Mouse (Mus musculus) heart, adult 2 months (tissue): ENCODE data around the gene Olfr1359. TPM values are rescaled to one million over a fixed set of nuclear protein-coding genes. Genes with fewer than 3 reads are reported as not detected.
A peak's percentile ranks its signal among the peaks of the same experiment; 100 is the strongest.
"Not testable (repeated sequence)": the region's sequence is repeated elsewhere in the genome, so short reads cannot be mapped to it uniquely, and the experiment has no call there.

ENCODE experiments used
- DNase-seq, 2 experiments: peaks; one replicate each; pipeline ENCODE4 v3.0.0; 2021
- H3K27ac ChIP-seq: fragments of 200-600 bp; 2 replicates; pipeline ENCODE4 v1.8.1; 2022
- H3K27me3 ChIP-seq: fragments of 200-500 bp; 2 replicates; pipeline ENCODE4 v1.6.1; 2012; ENCODE audit warnings: mild to moderate bottlenecking, low read length, inconsistent platforms, mixed read lengths; ENCODE audit not compliant: control insufficient read depth, insufficient read depth
- H3K36me3 ChIP-seq: fragments of 200-500 bp; 2 replicates; pipeline ENCODE4 v1.6.1; 2012; ENCODE audit warnings: low read length, inconsistent platforms; ENCODE audit not compliant: control insufficient read depth, insufficient read depth
- H3K4me1 ChIP-seq: fragments of 200-500 bp; 2 replicates; pipeline ENCODE4 v1.6.1; 2011; ENCODE audit warnings: low read length; ENCODE audit not compliant: control insufficient read depth, insufficient read depth
- H3K4me3 ChIP-seq: fragments of 200-600 bp; 2 replicates; pipeline ENCODE4 v1.8.1; 2022
- H3K79me2 ChIP-seq: fragments of 200-500 bp; replicated peaks from 2 replicates; pipeline ENCODE4 v1.6.1; 2012; ENCODE audit warnings: mild to moderate bottlenecking, inconsistent platforms, low read length, moderate library complexity, mixed read lengths; ENCODE audit not compliant: control insufficient read depth, insufficient read depth
- H3K9ac ChIP-seq: fragments of 200-500 bp; 2 replicates; pipeline ENCODE4 v1.6.1; 2012; ENCODE audit warnings: low read depth, mild to moderate bottlenecking, control low read depth, inconsistent platforms, low read length, mixed read lengths
- CTCF ChIP-seq: fragments of 200-600 bp; IDR thresholded peaks from 2 replicates; pipeline ENCODE4 v1.8.1; 2022; ENCODE audit warnings: antibody characterized with exemption, mild to moderate bottlenecking, moderate library complexity
- EP300 ChIP-seq: fragments of 200-500 bp; IDR thresholded peaks from 2 replicates; pipeline ENCODE4 v1.6.1; 2011; ENCODE audit warnings: low read depth, low read length, control low read depth; ENCODE audit not compliant: insufficient read depth
- POLR2A ChIP-seq: fragments of 200-500 bp; IDR thresholded peaks from 2 replicates; pipeline ENCODE4 v1.6.1; 2011; ENCODE audit warnings: mild to moderate bottlenecking, low read depth, low read length, control low read depth; ENCODE audit not compliant: insufficient read depth
- WGBS: fragments of 180-500 bp; shearing (Covaris S2); methylation state at CpG from one replicate; pipeline ENCODE4 v1.1.7; 2018; 5-methylcytosine and 5-hydroxymethylcytosine counted together
- intact Hi-C: fragments of 180-260 bp; cut with DNase I; formaldehyde crosslinking; loops from one replicate; pipeline ENCODE4 v1.15.1; 2025
- polyA plus RNA-seq: library from polyadenylated mRNA; depleted of rRNA; stranded (reverse); fragments of >200 nt; gene quantifications from 2 replicates; pipeline ENCODE4 v1.2.3, GENCODE M21; 2012
- total RNA-seq, 2 experiments: library from RNA; stranded (reverse); gene quantifications; 2 replicates each; pipeline ENCODE4 v1.2.3; 2021

The Olfr1359 gene
- total and polyA plus RNA-seq, 3 experiments, result not detected

DNA sequence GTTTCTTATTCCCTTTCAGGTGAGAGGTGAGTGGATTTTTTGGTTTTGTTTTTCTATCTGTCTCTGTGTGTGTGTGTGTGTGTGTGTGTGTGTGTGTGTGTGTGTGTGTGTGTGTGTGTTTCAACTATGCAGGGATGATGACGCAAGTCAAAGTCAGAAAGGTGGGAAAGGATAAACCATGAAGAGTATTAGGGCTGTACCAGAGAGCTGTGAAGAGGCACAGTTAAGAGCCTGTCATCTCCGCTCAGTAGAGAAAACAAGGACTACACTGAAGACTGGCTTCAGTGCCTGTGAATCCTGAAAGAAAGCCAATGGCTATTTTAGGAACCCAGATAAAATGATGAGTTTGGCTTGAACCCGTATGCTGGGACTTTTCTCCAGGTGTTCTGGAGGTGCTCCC lies 53.9 kb downstream of the Olfr1359 start:
- no peak for TF ChIP-seq POLR2A
- TF ChIP-seq CTCF, result no peak
- no peak for TF ChIP-seq EP300
- no peaks in the 10 kb centered on the region; the same call in none of the 2 replicates for H3K4me1 ChIP-seq
- no peak overlapping the region for H3K4me3 ChIP-seq
- H3K9ac ChIP-seq, result no peak overlapping the region
- H3K27me3 ChIP-seq, result no peaks in the 10 kb centered on the region
- H3K27ac ChIP-seq, result no peak overlapping the region
- 46% methylated on average over 3 of the region's 3 CpGs for WGBS
- intact Hi-C loops, result loop anchor here (2.0 to 10.0 kb wide), 7 partner anchors 17 to 1983 kb away; partner anchors contain the start of genes Hist1h1c, Hist1h2ac, Hist1h2ag and Hist1h2an
- peaks cover 2% of the 10 kb centered on the region; the same call in 1 of the 2 replicates for H3K36me3 ChIP-seq
- H3K79me2 ChIP-seq, result no peaks in the 10 kb centered on the region
- no peak for DNase-seq

DNA sequence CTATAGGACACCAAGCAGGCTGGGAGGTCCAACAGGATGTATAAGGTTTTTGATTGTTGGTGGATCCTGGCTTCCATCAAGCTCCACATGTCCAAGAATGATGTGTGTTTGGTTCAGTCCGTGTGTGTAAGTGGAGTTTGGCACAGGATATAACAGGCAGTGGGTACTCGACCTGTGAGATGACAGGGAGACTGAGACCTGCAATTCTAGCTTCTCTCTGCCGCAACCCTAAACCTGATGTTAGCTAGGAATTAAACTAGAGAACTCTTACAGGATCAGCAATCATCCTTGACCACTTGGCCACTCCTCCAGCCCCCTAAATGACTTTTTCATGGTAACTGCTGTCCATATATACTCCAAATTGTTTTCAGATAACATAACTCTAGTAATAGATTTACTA lies 54.4 kb downstream of the Olfr1359 start:
- TF ChIP-seq EP300 (no peak), POLR2A (no peak), CTCF (no peak)
- no peaks in the 10 kb centered on the region for H3K79me2 ChIP-seq
- no peaks in the 10 kb centered on the region; the same call in none of the 2 replicates for H3K4me1 ChIP-seq
- H3K27ac ChIP-seq, result no peak overlapping the region
- DNase-seq, result no peak
- peaks cover 2% of the 10 kb centered on the region; the same call in 1 of the 2 replicates for H3K36me3 ChIP-seq
- no peak overlapping the region for H3K9ac ChIP-seq
- no peaks in the 10 kb centered on the region for H3K27me3 ChIP-seq
- WGBS, result 50% methylated on average over 3 of the region's 3 CpGs
- intact Hi-C loops, result loop anchor here (2.0 to 10.0 kb wide), 4 partner anchors 34 to 1982 kb away; partner anchors contain the start of genes Hist1h1c, Hist1h2ac, Hist1h2ag and Hist1h2an
- no peak overlapping the region for H3K4me3 ChIP-seq

DNA sequence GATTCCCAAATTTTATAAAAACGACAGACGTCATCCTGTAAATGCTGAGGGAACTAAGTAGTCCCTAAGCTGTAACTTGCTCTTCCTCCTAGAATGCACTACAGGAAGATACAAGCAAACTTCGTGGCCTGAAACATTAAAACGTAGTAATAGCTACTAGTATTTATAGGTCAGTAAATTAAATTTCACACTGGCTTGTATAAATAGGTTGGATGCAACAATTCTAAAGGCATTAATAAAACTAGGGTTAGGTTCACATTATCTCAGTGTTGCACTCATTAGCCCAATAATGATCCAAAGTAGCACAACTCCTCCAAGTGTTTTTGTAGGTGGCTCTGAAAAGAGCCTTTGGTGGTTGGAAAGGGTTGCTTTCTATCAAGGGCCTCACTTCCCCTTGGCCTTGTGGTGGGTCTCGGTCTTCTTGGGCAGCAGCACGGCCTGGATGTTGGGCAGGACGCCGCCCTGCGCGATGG lies 55.2 kb downstream of the Olfr1359 start:
- TF ChIP-seq POLR2A, result no peak
- TF ChIP-seq EP300, result no peak
- no peak for TF ChIP-seq CTCF
- H3K4me3 ChIP-seq, result peak overlapping the region; percentile 60
- H3K9ac ChIP-seq, result peak overlapping the region; percentile 77
- H3K27me3 ChIP-seq, result no peaks in the 10 kb centered on the region
- peaks cover 2% of the 10 kb centered on the region; the same call in 1 of the 2 replicates for H3K36me3 ChIP-seq
- intact Hi-C loops, result loop anchor here (2.0 to 10.0 kb wide), 4 partner anchors 34 to 1982 kb away; partner anchors contain the start of genes Hist1h1c, Hist1h2ac, Hist1h2ag and Hist1h2an
- H3K4me1 ChIP-seq, result no peaks in the 10 kb centered on the region; the same call in none of the 2 replicates
- peak overlapping the region; percentile 56; the same call in 1 of the 2 replicates for H3K27ac ChIP-seq
- no peak for DNase-seq
- WGBS, result 9% methylated on average over 10 of the region's 10 CpGs
- H3K79me2 ChIP-seq, result no peaks in the 10 kb centered on the region

DNA sequence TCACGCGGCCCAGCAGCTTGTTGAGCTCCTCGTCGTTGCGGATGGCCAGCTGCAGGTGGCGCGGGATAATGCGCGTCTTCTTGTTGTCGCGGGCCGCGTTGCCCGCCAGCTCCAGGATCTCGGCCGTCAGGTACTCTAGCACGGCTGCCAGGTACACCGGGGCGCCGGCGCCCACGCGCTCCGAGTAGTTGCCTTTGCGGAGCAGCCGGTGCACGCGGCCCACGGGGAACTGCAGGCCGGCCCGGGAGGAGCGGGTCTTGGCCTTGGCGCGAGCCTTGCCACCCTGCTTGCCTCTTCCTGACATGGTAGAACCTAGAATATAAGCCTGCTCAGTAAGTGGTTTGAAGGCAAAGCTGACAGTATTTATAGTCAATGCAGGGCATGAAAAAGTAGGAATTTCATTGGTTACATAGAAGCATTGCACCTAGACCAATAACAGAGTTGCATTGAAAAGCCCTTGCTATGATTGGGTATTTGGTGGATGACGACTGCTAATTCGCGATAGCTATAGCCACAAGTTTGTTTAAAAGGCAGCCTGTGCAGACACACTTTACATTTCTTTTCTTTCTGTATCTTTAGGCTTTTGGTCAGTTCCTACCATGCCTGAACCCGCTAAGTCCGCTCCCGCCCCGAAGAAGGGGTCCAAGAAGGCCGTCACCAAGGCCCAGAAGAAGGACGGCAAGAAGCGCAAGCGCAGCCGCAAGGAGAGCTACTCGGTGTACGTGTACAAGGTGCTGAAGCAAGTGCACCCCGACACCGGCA lies 55.8 kb downstream of the Olfr1359 start, which contains the start of the genes Hist1h2ak and Hist1h2bn:
Gene Hist1h2ak (minus strand): TSS at position 304 of the 762 bp plus-strand sequence.
Gene Hist1h2bn (plus strand): TSS at position 600 of the 762 bp plus-strand sequence.
- Histone ChIP-seq H3K4me3 (peak within 1 kb of the TSS; percentile 60), H3K27ac (peak within 1 kb of the TSS; percentile 59; the same call in 1 of the 2 replicates), H3K9ac (peak within 1 kb of the TSS; percentile 77)
- peak; percentile 62 to 68 for DNase-seq
- not testable (repeated sequence) for H3K27me3 ChIP-seq, H3K4me1 ChIP-seq, H3K79me2 ChIP-seq, H3K36me3 ChIP-seq
- intact Hi-C loops, result loop anchor here (2.0 to 10.0 kb wide), 4 partner anchors 33 to 1981 kb away; partner anchors contain the start of genes Hist1h1c, Hist1h2ac, Hist1h2ag and Hist1h2an
- TF ChIP-seq CTCF (peak; percentile 24; the same call in 1 of the 2 replicates), POLR2A (peak; percentile 61; the same call in 1 of the 2 replicates)
- WGBS, result under 1% methylated on average over 48 of the region's 50 CpGs

DNA sequence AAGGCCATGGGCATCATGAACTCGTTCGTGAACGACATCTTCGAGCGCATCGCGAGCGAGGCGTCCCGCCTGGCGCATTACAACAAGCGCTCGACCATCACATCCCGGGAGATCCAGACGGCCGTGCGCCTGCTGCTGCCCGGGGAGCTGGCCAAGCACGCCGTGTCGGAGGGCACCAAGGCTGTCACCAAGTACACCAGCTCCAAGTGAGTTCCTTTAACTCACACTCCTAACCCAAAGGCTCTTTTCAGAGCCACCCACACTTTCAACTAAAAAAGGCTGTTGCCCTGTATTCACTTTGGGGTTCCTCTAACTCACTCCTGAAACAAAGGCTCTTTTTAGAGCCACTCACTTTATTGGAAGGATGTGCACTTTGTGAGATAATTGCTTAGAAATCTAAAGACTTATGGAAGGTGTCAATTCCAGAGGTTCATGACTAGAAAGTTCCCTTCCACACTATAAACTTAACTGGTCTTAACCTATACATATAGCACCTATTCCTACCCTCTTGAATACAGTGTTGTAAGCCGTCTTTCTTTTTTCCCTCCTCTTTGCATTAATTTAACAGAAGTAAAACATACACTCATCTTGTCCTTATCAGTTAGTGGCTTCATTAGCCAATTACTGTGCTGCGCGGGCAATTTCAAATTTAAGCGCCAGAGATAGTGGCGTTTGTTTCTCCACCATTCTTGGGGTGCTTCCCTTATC lies 56.5 kb downstream of the Olfr1359 start:
- WGBS, result 4% methylated on average over 15 of the region's 26 CpGs
- intact Hi-C loops, result loop anchor here (10.0 kb wide), 3 partner anchors 290 to 1980 kb away; partner anchors contain the start of genes Hist1h1c, Hist1h2ac, Hist1h2ag and Hist1h2bc
- H3K4me1 ChIP-seq, H3K27me3 ChIP-seq, H3K36me3 ChIP-seq, H3K79me2 ChIP-seq, H3K27ac ChIP-seq, DNase-seq: not testable (repeated sequence)
- Histone ChIP-seq H3K4me3 (peak overlapping the region; percentile 40), H3K9ac (peak overlapping the region; percentile 38; the same call in 1 of the 2 replicates)
